Mouse (Mus musculus): ENCODE results near the gene 4930519P11Rik. TPM values are rescaled to one million over a fixed set of nuclear protein-coding genes. Genes with fewer than 3 reads are reported as not detected.
A peak's percentile ranks its signal among the peaks of the same experiment; 100 is the strongest.

Gene 4930519P11Rik
- 0.45 and 0.89 TPM in 2 replicates for polyA plus RNA-seq (2015; fragmentation: Nextera tagmentation; extraction: Ambion mirVana)

GRCm38 (mm10) chr2:154613118-154614115, at the start of gene 4930519P11Rik, which contains the start of gene Zfp341:
TSS of gene 4930519P11Rik (minus strand) at chr2:154613437.
TSS of gene Zfp341 (plus strand) at chr2:154613297.
- H3K4me3 ChIP-seq: peak within 1 kb of the TSS; percentile 59
- H3K4me2 ChIP-seq (replicated peaks): peak within 1 kb of the TSS; percentile 60
- H3K4me1 ChIP-seq: peaks cover 18% of the 10 kb centered on the region
- no peaks in the 10 kb centered on the region for H3K27me3 ChIP-seq
- peaks cover 3% of the 10 kb centered on the region for H3K36me3 ChIP-seq
- H3K9ac ChIP-seq (replicated peaks): peak within 1 kb of the TSS; percentile 83
- H3K9me3 ChIP-seq: no peaks in the 10 kb centered on the region
- ATAC-seq (replicated peaks): peak; percentile 93
- under 1% methylated on average over 92 of the region's 98 CpGs for WGBS
- H3K27ac ChIP-seq (replicated peaks): peak within 1 kb of the TSS; percentile 97

- H3K27me3 ChIP-seq: no peaks in the 10 kb centered on the region
- 86% methylated on average over 2 of the region's 5 CpGs for WGBS
- H3K9ac ChIP-seq (replicated peaks): no peak overlapping the region
- no peak for ATAC-seq (replicated peaks)
- no peaks in the 10 kb centered on the region for H3K9me3 ChIP-seq
- H3K4me2 ChIP-seq (replicated peaks): peak overlapping the region; percentile 79
- peak overlapping the region; percentile 4; the same call in 1 of the 2 replicates for H3K4me3 ChIP-seq
- peaks cover 3% of the 10 kb centered on the region; the same call in 1 of the 2 replicates for H3K36me3 ChIP-seq
- peaks cover 31% of the 10 kb centered on the region for H3K4me1 ChIP-seq
- H3K27ac ChIP-seq (replicated peaks): no peak overlapping the region
These were observed 46.4 kb upstream of the 4930519P11Rik start for GRCm38 (mm10) chr2:154659531-154660074.

GRCm38 (mm10) chr2:154659070-154659469, 45.8 kb upstream of the 4930519P11Rik start:
- no peak overlapping the region for H3K9ac ChIP-seq (replicated peaks)

GRCm38 (mm10) chr2:154657486-154658237, 44.4 kb upstream of the 4930519P11Rik start:
- no peaks in the 10 kb centered on the region for H3K9me3 ChIP-seq
- peak overlapping the region; percentile 74 for H3K27ac ChIP-seq (replicated peaks)
- H3K4me3 ChIP-seq: peak overlapping the region; percentile 98
- no peaks in the 10 kb centered on the region for H3K36me3 ChIP-seq
- 17% methylated on average over 12 of the region's 12 CpGs for WGBS
- H3K27me3 ChIP-seq: no peaks in the 10 kb centered on the region
- H3K4me2 ChIP-seq (replicated peaks): peak overlapping the region; percentile 79
- peaks cover 31% of the 10 kb centered on the region for H3K4me1 ChIP-seq
- no peak for ATAC-seq (replicated peaks)
- peak overlapping the region; percentile 97 for H3K9ac ChIP-seq (replicated peaks)

More at GRCm38 (mm10) chr2:154659070-154659469, 45.8 kb upstream of the 4930519P11Rik start:
- Histone ChIP-seq H3K4me3 (peak overlapping the region; percentile 4; the same call in 1 of the 2 replicates), H3K9me3 (no peaks in the 10 kb centered on the region), H3K4me2 (replicated peaks) (peak overlapping the region; percentile 79), H3K36me3 (peaks cover 3% of the 10 kb centered on the region; the same call in 1 of the 2 replicates), H3K27me3 (no peaks in the 10 kb centered on the region), H3K4me1 (peaks cover 31% of the 10 kb centered on the region), H3K27ac (replicated peaks) (no peak overlapping the region)
- 52% methylated on average over 4 of the region's 4 CpGs for WGBS
- ATAC-seq (replicated peaks): no peak

- under 1% methylated on average over 67 of the region's 67 CpGs for WGBS
- peak; percentile 100 for ATAC-seq (replicated peaks)
- H3K27ac ChIP-seq (replicated peaks): peak overlapping the region; percentile 74
- peak overlapping the region; percentile 97 for H3K9ac ChIP-seq (replicated peaks)
- no peaks in the 10 kb centered on the region for H3K27me3 ChIP-seq
- no peaks in the 10 kb centered on the region for H3K36me3 ChIP-seq
- H3K4me2 ChIP-seq (replicated peaks): peak overlapping the region; percentile 79
- H3K4me3 ChIP-seq: peak overlapping the region; percentile 98
- no peaks in the 10 kb centered on the region for H3K9me3 ChIP-seq
- peaks cover 31% of the 10 kb centered on the region for H3K4me1 ChIP-seq
These were observed 43.7 kb upstream of the 4930519P11Rik start for GRCm38 (mm10) chr2:154656710-154657485.

GRCm38 (mm10) chr2:154655878-154656414, 42.7 kb upstream of the 4930519P11Rik start:
- Histone ChIP-seq H3K36me3 (no peaks in the 10 kb centered on the region), H3K4me1 (peaks cover 31% of the 10 kb centered on the region), H3K4me3 (no peak overlapping the region), H3K27ac (replicated peaks) (0 out of 2 replicates have a peak overlapping the region, but pooled peaks have one; percentile 28), H3K9ac (replicated peaks) (no peak overlapping the region), H3K27me3 (no peaks in the 10 kb centered on the region), H3K4me2 (replicated peaks) (peak overlapping the region; percentile 40; the same call in 1 of the 2 replicates), H3K9me3 (no peaks in the 10 kb centered on the region)
- WGBS: 92% methylated on average over 2 of the region's 2 CpGs
- no peak for ATAC-seq (replicated peaks)

- WGBS: 96% methylated on average over 12 of the region's 12 CpGs
- Histone ChIP-seq H3K9ac (replicated peaks) (no peak overlapping the region), H3K27ac (replicated peaks) (no peak overlapping the region), H3K4me3 (no peak overlapping the region), H3K4me2 (replicated peaks) (no peak overlapping the region), H3K9me3 (no peaks in the 10 kb centered on the region), H3K4me1 (peaks cover 31% of the 10 kb centered on the region), H3K36me3 (no peaks in the 10 kb centered on the region), H3K27me3 (no peaks in the 10 kb centered on the region)
- ATAC-seq (replicated peaks): no peak
These were observed 41.7 kb upstream of the 4930519P11Rik start for GRCm38 (mm10) chr2:154654976-154655375.

GRCm38 (mm10) chr2:154651363-154651762, 38.1 kb upstream of the 4930519P11Rik start, which contains the start of gene Chmp4b:
TSS of gene Chmp4b (plus strand) at chr2:154651705.
- H3K4me3 ChIP-seq: no peak within 1 kb of the TSS
- no peak within 1 kb of the TSS for H3K4me2 ChIP-seq (replicated peaks)
- H3K4me1 ChIP-seq: peaks cover 5% of the 10 kb centered on the region
- no peak within 1 kb of the TSS for H3K9ac ChIP-seq (replicated peaks)
- peaks cover 3% of the 10 kb centered on the region; the same call in 1 of the 2 replicates for H3K36me3 ChIP-seq
- H3K9me3 ChIP-seq: no peaks in the 10 kb centered on the region
- no peaks in the 10 kb centered on the region for H3K27me3 ChIP-seq
- 66% methylated on average over 8 of the region's 8 CpGs for WGBS
- H3K27ac ChIP-seq (replicated peaks): no peak within 1 kb of the TSS
- no peak for ATAC-seq (replicated peaks)

GRCm38 (mm10) chr2:154650404-154650803, 37.2 kb upstream of the 4930519P11Rik start:
- WGBS: 76% methylated on average over 3 of the region's 3 CpGs

GRCm38 (mm10) chr2:154648086-154648485, 34.8 kb upstream of the 4930519P11Rik start:
- Histone ChIP-seq H3K9me3 (no peaks in the 10 kb centered on the region), H3K4me2 (replicated peaks) (no peak overlapping the region), H3K36me3 (peaks cover 28% of the 10 kb centered on the region), H3K9ac (replicated peaks) (no peak overlapping the region), H3K27me3 (no peaks in the 10 kb centered on the region), H3K4me1 (no peaks in the 10 kb centered on the region), H3K4me3 (no peak overlapping the region), H3K27ac (replicated peaks) (no peak overlapping the region)
- 20% methylated on average over 3 of the region's 3 CpGs for WGBS
- ATAC-seq (replicated peaks): no peak

More at GRCm38 (mm10) chr2:154650404-154650803, 37.2 kb upstream of the 4930519P11Rik start:
- Histone ChIP-seq H3K9me3 (no peaks in the 10 kb centered on the region), H3K4me1 (no peaks in the 10 kb centered on the region), H3K27me3 (no peaks in the 10 kb centered on the region), H3K9ac (replicated peaks) (no peak overlapping the region), H3K4me3 (no peak overlapping the region), H3K36me3 (peaks cover 10% of the 10 kb centered on the region; the same call in 1 of the 2 replicates), H3K27ac (replicated peaks) (no peak overlapping the region), H3K4me2 (replicated peaks) (no peak overlapping the region)
- ATAC-seq (replicated peaks): no peak
